Mouse (Mus musculus) liver, adult 2 months (tissue): ENCODE measurements at regions not wholly inside any gene's neighbourhood (a gene's known extent, or its start where the extent isn't known, plus 50 kb on each side); places are given as distances from the start of the nearest gene placed in this dataset.

Experiments
- CTCF ChIP-seq: fragments of 200-500 bp; IDR thresholded peaks from 2 replicates; pipeline ENCODE4 v1.5.1; 2011; ENCODE audit warnings: low read depth, low read length, control low read depth
- POLR2A ChIP-seq: fragments of 200-500 bp; IDR thresholded peaks from 2 replicates; pipeline ENCODE4 v1.6.1; 2011; ENCODE audit warnings: low read length, control low read depth; ENCODE audit not compliant: insufficient read depth; ENCODE audit errors: extremely low read depth

DNA sequence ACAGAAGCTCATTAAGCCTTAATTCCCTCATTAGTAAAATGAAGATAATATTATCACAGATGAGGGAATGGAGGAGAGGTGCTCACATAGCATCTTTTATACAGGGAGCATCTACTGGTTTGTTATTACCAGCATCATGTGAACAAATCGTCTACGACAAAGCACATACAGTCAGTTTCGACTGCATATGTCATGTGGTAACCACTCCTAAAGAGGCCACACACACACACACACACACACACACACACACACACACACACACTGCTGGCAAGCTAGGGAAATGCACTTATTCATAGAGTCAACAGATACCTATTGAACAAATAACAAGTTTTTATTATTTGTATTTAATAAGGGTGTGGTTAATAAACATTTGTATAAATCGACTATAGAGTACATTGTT is 129.0 kb upstream of the Arid2 start:
- TF ChIP-seq CTCF: no peak
- TF ChIP-seq POLR2A: no peak
